Mouse (Mus musculus): ENCODE data around the gene Zfp768. TPM values are rescaled to one million over a fixed set of nuclear protein-coding genes. Genes with fewer than 3 reads are reported as not detected.
A peak's percentile ranks its signal among the peaks of the same experiment; 100 is the strongest.
"Not testable (repeated sequence)": the region's sequence is repeated elsewhere in the genome, so short reads cannot be mapped to it uniquely, and the experiment has no call there.

Zfp768 gene
- 10 to 100 TPM; 35.9 to 42.9 TPM for total RNA-seq (2021)
- long read RNA-seq, experiment 1, transcript Zfp768-201 (2 exons, 2,356 nt) = major isoform, 24 of 36 reads
- long read RNA-seq, experiment 1, partial matches to known transcripts = 0 of 36 reads
- long read RNA-seq, experiment 1, other reads (novel, unspliced or antisense) = 12 of 36 reads
- long read RNA-seq, experiment 2, transcript Zfp768-201 (2 exons, 2,356 nt) = major isoform, 7 of 21 reads
- long read RNA-seq, experiment 2, partial matches to known transcripts = 0 of 21 reads
- long read RNA-seq, experiment 2, other reads (novel, unspliced or antisense) = 14 of 21 reads

GRCm38 (mm10) chr7:127345512-127346325 is at the start of gene Zfp768:
Gene Zfp768 (minus strand): TSS chr7:127345589.
- peak; percentile 95 to 98 for DNase-seq

GRCm38 (mm10) chr7:127393944-127394333 is 48.5 kb upstream of the Zfp768 start:
- DNase-seq = no peak

GRCm38 (mm10) chr7:127393157-127393943 is 48.0 kb upstream of the Zfp768 start, which contains the start of gene E430018J23Rik:
Gene E430018J23Rik (minus strand): TSS chr7:127393629.
- peak; percentile 99 for DNase-seq

GRCm38 (mm10) chr7:127392251-127392824 is 46.9 kb upstream of the Zfp768 start:
- DNase-seq = no peak

- DNase-seq = no peak
Observed at GRCm38 (mm10) chr7:127391538-127391937, 46.1 kb upstream of the Zfp768 start.

- DNase-seq = no peak
Observed at GRCm38 (mm10) chr7:127390306-127390705, 44.9 kb upstream of the Zfp768 start.

GRCm38 (mm10) chr7:127388201-127388600 is 42.8 kb upstream of the Zfp768 start:
- DNase-seq = not testable (repeated sequence)

- peak; percentile 95 to 97 for DNase-seq
Observed at GRCm38 (mm10) chr7:127386641-127387392, 41.4 kb upstream of the Zfp768 start, which contains the start of gene 9130019O22Rik. Gene 9130019O22Rik (minus strand): TSS chr7:127387166.

GRCm38 (mm10) chr7:127385560-127385959 is 40.2 kb upstream of the Zfp768 start:
- not testable (repeated sequence) for DNase-seq

GRCm38 (mm10) chr7:127378310-127378921 is 33.0 kb upstream of the Zfp768 start:
- no peak for DNase-seq

- DNase-seq = peak; percentile 97 to 98
Observed at GRCm38 (mm10) chr7:127375271-127376245, 30.2 kb upstream of the Zfp768 start, which contains the start of gene Zfp747. Gene Zfp747 (minus strand): TSS chr7:127376050.

- DNase-seq = not testable (repeated sequence)
Observed at GRCm38 (mm10) chr7:127371870-127372269, 26.5 kb upstream of the Zfp768 start.

GRCm38 (mm10) chr7:127371213-127371612 is 25.8 kb upstream of the Zfp768 start:
- DNase-seq = no peak

- no peak for DNase-seq
Observed at GRCm38 (mm10) chr7:127366249-127366648, 20.9 kb upstream of the Zfp768 start.

- peak in 1 of 2 experiments; percentile 37 for DNase-seq
Observed at GRCm38 (mm10) chr7:127364166-127364565, 18.8 kb upstream of the Zfp768 start.

GRCm38 (mm10) chr7:127363475-127363921 is 18.1 kb upstream of the Zfp768 start:
- DNase-seq = peak in 1 of 2 experiments; percentile 37

- peak in 1 of 2 experiments; percentile 69 for DNase-seq
Observed at GRCm38 (mm10) chr7:127362418-127362817, 17.0 kb upstream of the Zfp768 start.

GRCm38 (mm10) chr7:127361449-127361848 is 16.1 kb upstream of the Zfp768 start:
- no peak for DNase-seq

GRCm38 (mm10) chr7:127360265-127360664 is 14.9 kb upstream of the Zfp768 start:
- no peak for DNase-seq
